Mouse (Mus musculus) embryonic facial prominence, embryonic 15.5 days (tissue): ENCODE results near the gene Sult4a1. TPM values are rescaled to one million over a fixed set of nuclear protein-coding genes. Genes with fewer than 3 reads are reported as not detected.
A peak's percentile ranks its signal among the peaks of the same experiment; 100 is the strongest.

Experiments
- ATAC-seq: fragments of 200-750 bp; cut with Nextera tagmentation; 2 replicates; pipeline ENCODE4 v1.8.0; 2017; ENCODE audit warnings: low read depth, moderate TSS enrichment; ENCODE audit not compliant: insufficient number of reproducible peaks, low FRiP score, low TSS enrichment
- H3K27ac ChIP-seq: fragments of 300-500 bp; sonication (generic); replicated peaks from 2 replicates; pipeline ENCODE4 v1.5.1; 2015; ENCODE audit warnings: mild to moderate bottlenecking, inconsistent platforms
- H3K27me3 ChIP-seq: fragments of 300-500 bp; sonication (generic); 2 replicates; pipeline ENCODE4 v1.6.1; 2015; ENCODE audit warnings: inconsistent platforms
- H3K36me3 ChIP-seq: fragments of 300-500 bp; sonication (generic); 2 replicates; pipeline ENCODE4 v1.6.1; 2015; ENCODE audit warnings: mild to moderate bottlenecking, inconsistent platforms
- H3K4me1 ChIP-seq: fragments of 300-500 bp; sonication (generic); 2 replicates; pipeline ENCODE4 v1.6.1; 2015; ENCODE audit warnings: inconsistent platforms
- H3K4me2 ChIP-seq: fragments of 300-500 bp; sonication (generic); replicated peaks from 2 replicates; pipeline ENCODE4 v1.6.1; 2015; ENCODE audit warnings: mild to moderate bottlenecking, inconsistent platforms
- H3K4me3 ChIP-seq: fragments of 300-500 bp; sonication (generic); replicated peaks from 2 replicates; pipeline ENCODE4 v1.5.1; 2015; ENCODE audit warnings: mild to moderate bottlenecking, inconsistent platforms
- H3K9ac ChIP-seq: fragments of 300-500 bp; sonication (generic); 2 replicates; pipeline ENCODE4 v1.6.1; 2015; ENCODE audit warnings: inconsistent platforms
- H3K9me3 ChIP-seq: fragments of 300-500 bp; sonication (generic); replicated peaks from 2 replicates; pipeline ENCODE4 v1.6.1; 2016; ENCODE audit warnings: inconsistent platforms
- WGBS: fragments of 180-500 bp; shearing (Covaris S2); methylation state at CpG from one replicate; pipeline ENCODE4 v1.1.7; 2015; 5-methylcytosine and 5-hydroxymethylcytosine counted together
- polyA plus RNA-seq: library from polyadenylated mRNA; unstranded; fragments of >200 nt; fragmentation: Nextera tagmentation; extraction: Ambion mirVana; gene quantifications from 2 replicates; pipeline ENCODE4 v1.2.1, GENCODE M21; 2015

The Sult4a1 gene
- polyA plus RNA-seq: 6.2 and 8.7 TPM in 2 replicates

DNA sequence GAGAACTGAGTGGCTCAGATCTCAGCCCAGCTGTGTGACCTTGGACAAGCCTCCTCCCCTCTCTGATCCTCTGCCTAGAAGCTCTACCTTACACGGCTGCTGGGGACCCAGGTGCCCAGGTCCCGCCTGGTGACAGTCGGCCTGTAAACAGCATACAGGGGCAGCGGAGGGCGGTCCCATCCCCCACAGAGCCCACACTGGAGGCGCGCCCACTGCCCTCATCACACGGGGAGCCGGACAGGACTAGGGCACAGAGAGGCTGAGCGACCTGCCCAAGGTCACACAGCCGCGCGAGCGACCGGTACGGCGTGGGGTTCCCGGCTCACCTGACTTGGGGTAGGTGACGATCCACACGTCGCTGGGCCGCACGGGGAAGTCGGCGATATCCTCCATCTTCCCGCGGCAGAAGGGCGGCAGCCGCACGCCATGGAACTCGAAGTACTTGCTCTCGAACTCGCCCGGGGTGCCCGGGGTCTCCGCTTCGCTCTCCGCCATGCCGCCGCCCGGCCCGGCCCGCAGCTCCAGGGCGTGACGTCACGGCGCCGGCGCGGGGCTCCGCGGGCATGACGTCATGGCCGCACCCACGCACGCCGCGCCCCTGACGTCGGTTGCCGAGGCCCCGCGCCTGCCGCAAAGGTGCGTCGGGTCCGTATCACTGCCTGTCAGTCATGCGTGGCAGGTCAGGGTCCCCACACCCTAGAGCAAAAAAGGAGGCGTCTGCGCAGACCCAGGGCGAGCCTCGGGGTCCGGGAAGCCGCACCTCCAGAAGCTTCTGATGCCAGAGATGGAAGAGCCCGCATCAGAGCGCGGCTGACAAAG is at the start of gene Sult4a1:
Gene Sult4a1 (minus strand): TSS at position 650 of the 819 bp plus-strand sequence.
- H3K27me3 ChIP-seq: peaks cover 41% of the 10 kb centered on the region
- no peak for ATAC-seq
- H3K9ac ChIP-seq: 0 out of 2 replicates have a peak within 1 kb of the TSS, but pooled peaks have one; percentile 1

DNA sequence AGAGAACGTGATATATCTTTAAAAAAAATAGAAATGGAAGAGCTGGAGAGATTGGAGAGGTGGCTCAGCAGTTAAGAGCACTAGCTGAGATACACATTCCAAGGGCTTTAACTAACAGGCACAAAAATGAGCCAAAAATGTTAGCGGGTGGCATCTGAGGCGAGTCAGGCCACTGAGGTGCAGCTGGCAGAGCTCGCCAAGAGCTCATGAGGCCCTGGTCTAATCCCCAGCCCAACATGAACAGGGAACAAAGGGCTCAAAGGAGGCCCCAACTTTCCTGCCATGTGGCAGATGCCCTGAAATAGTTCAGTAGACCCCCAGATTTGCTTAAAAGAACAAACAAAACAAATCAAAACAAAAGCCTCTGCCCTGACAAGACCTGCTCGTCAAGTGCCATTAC is 35.4 kb upstream of the Sult4a1 start:
- no peak overlapping the region for H3K4me2 ChIP-seq
- no peaks in the 10 kb centered on the region for H3K36me3 ChIP-seq
- H3K9ac ChIP-seq: no peak overlapping the region
- H3K4me1 ChIP-seq: no peaks in the 10 kb centered on the region
- ATAC-seq: no peak
- no peak overlapping the region for H3K27ac ChIP-seq
- WGBS: 54% methylated on average over 5 of the region's 5 CpGs
- no peaks in the 10 kb centered on the region for H3K9me3 ChIP-seq
- H3K27me3 ChIP-seq: no peaks in the 10 kb centered on the region
- no peak overlapping the region for H3K4me3 ChIP-seq

More for the DNA sequence above, at the start of gene Sult4a1:
- H3K36me3 ChIP-seq: no peaks in the 10 kb centered on the region
- peak within 1 kb of the TSS; percentile 94 for H3K4me2 ChIP-seq
- H3K9me3 ChIP-seq: no peaks in the 10 kb centered on the region
- WGBS: 2% methylated on average over 77 of the region's 77 CpGs
- peak within 1 kb of the TSS; percentile 52 for H3K4me3 ChIP-seq
- peaks cover 10% of the 10 kb centered on the region for H3K4me1 ChIP-seq
- no peak within 1 kb of the TSS for H3K27ac ChIP-seq

DNA sequence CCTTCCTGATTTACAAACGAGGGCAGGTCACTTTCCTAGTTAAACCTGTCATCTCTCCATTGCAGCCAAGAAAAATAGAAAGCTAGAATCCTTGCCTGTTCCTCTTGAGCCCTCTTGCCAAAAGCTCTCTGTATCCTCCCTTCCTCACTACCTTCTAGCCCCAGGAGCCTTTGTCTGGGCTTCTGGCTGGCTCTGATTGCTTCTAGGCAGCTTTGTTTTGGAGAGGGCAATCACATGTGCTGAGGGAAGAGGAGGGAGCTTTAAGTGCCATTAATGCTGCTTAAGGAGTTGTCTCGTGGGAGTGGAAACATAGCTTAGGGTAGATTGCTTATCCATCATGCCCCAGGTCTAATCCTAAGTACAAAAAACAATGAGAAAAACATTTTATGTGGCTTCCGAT is 34.6 kb upstream of the Sult4a1 start:
- Histone ChIP-seq H3K9me3 (no peaks in the 10 kb centered on the region), H3K27me3 (no peaks in the 10 kb centered on the region), H3K4me1 (no peaks in the 10 kb centered on the region), H3K36me3 (no peaks in the 10 kb centered on the region), H3K4me2 (no peak overlapping the region), H3K4me3 (no peak overlapping the region), H3K9ac (no peak overlapping the region), H3K27ac (no peak overlapping the region)
- no peak for ATAC-seq
- WGBS: 38% methylated on average over 3 of the region's 3 CpGs

DNA sequence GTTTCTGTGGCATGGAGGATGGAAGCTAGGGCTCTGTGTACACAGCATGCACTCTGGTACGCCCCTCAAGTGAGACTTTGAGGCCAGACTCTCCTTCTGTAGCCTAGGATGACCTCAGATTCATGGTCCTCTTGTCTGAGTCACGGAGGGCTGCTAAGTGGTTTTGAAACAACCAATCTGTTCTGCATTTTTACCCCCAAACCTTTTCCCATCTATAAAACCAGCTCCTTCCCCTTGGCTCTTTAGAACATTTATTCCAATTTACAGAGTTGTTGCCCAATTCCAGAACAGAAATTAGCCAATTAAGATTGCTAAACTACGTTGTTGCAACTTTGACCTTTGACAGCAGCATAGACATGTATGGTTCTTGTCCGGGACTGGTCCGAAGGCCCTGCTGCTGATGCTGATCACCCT is 34.0 kb upstream of the Sult4a1 start:
- no peaks in the 10 kb centered on the region for H3K36me3 ChIP-seq
- H3K4me3 ChIP-seq: no peak overlapping the region
- no peak overlapping the region for H3K4me2 ChIP-seq
- no peaks in the 10 kb centered on the region for H3K9me3 ChIP-seq
- no peaks in the 10 kb centered on the region for H3K4me1 ChIP-seq
- no peaks in the 10 kb centered on the region for H3K27me3 ChIP-seq
- WGBS: 66% methylated on average over 5 of the region's 5 CpGs
- ATAC-seq: no peak
- H3K9ac ChIP-seq: no peak overlapping the region
- H3K27ac ChIP-seq: no peak overlapping the region

DNA sequence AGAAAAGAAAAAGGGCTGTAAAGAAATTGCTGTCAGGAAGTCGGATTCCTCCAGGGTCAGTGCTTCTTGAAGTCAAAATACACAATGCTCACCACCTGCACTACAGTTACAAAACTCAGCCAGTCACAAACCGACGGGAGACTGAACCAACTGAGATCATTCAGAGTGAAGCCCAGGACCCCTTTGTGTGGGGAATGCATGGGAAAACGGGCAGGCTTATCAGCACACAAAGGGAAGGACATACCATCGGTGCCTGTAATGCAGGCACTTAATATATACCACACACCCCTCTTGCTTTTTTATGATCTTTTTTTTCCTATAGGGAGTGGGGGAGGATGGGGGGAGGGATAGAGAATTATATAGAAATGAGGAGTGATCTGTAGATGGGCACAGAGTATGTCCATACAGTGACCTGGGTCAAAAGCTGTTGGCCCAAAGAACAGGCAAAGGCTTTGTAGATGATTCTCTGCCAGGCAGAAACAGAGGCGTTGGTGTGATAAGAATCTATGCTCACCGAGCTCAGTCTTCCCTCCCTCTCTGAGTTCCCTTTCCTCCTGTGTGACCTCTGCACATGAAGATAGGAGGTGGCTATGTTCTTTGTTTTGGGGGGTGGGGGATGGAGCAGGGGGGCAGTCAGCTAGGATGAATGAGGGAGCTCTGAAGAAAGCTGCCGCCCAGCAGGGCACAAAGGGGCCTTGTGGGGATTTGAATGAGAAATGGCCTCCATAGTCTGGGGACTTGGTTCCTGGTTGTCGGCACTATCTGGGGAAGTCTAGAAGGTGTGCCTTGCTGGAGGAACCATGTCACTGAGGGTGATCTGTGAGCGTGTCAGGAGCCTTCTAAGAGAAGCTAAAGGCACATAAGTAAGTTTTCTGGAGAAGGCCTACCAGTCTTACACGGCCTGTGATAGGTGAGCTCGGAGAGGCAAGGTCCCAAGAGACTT is 31.2 kb upstream of the Sult4a1 start:
- no peak overlapping the region for H3K4me2 ChIP-seq
- no peaks in the 10 kb centered on the region for H3K9me3 ChIP-seq
- WGBS: 39% methylated on average over 12 of the region's 12 CpGs
- no peak overlapping the region for H3K9ac ChIP-seq
- H3K4me1 ChIP-seq: no peaks in the 10 kb centered on the region
- no peaks in the 10 kb centered on the region for H3K36me3 ChIP-seq
- ATAC-seq: no peak
- H3K27ac ChIP-seq: no peak overlapping the region
- no peak overlapping the region for H3K4me3 ChIP-seq
- H3K27me3 ChIP-seq: no peaks in the 10 kb centered on the region

DNA sequence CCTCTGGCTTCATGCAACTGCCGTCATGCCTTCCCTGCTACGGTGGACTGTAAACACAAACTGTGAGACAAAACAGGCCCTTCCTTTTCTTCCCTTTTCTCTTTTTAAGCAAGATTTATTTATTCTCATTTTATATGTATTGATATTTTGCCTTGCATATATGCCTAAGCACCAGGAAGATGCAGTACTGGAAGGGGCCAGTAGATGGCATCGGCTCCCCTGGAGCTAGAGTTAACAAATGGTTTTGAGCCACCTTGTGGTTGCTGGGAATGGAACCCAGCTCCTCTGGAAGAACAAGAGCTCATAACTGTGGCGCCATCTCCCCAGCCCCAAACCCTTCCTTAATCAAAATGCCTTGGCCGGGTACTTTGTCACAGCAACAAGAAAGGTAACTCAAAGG is 29.9 kb upstream of the Sult4a1 start:
- WGBS: 87% methylated on average over 5 of the region's 5 CpGs

DNA sequence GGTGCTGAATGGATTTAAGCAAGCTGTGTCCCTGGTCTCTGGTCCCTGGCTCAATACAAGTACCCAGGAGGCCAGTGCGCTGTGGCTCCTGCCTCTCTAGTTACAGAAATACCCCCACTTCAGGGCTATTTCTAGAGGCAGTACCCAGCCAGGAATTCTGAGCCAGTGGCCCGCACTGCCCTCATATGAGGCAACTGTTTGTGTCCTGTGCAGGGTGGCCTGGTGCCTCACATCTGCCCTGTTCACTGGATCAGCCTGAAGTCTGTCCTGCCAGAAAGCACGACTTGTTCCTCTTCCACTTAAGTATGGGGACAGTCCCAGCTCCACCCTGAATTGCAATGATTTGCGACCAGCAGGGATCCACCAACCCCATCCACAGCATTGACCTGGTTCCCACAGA is 27.9 kb upstream of the Sult4a1 start:
- Histone ChIP-seq H3K4me1 (no peaks in the 10 kb centered on the region), H3K4me2 (no peak overlapping the region), H3K9me3 (no peaks in the 10 kb centered on the region), H3K36me3 (no peaks in the 10 kb centered on the region), H3K4me3 (no peak overlapping the region), H3K27ac (no peak overlapping the region), H3K9ac (no peak overlapping the region), H3K27me3 (no peaks in the 10 kb centered on the region)
- ATAC-seq: no peak
- WGBS: 64% methylated on average over 4 of the region's 4 CpGs

More for the DNA sequence above, 29.9 kb upstream of the Sult4a1 start:
- ATAC-seq: no peak
- no peak overlapping the region for H3K27ac ChIP-seq
- H3K27me3 ChIP-seq: no peaks in the 10 kb centered on the region
- no peak overlapping the region for H3K9ac ChIP-seq
- no peaks in the 10 kb centered on the region for H3K36me3 ChIP-seq
- H3K4me2 ChIP-seq: no peak overlapping the region
- no peak overlapping the region for H3K4me3 ChIP-seq
- H3K9me3 ChIP-seq: no peaks in the 10 kb centered on the region
- H3K4me1 ChIP-seq: no peaks in the 10 kb centered on the region

DNA sequence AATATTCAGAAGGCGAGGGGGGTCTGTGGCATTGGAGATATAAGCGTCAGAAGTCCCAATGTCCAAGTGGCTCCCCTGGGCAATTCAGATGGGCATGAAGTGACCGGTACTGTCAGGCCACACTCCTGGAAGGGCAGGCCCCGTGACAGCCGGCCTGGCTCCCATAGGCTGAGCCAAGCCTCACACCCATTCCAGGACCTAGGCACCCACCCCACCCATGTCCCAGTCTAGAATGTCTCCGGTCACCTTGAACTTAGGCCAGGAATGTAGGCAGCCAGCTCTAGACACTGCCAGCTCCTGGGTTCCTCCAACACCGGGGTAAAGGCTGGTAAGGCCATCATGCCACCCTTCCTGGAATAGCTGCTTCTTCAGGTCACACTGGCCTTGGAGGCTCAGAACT is 26.4 kb upstream of the Sult4a1 start:
- H3K36me3 ChIP-seq: no peaks in the 10 kb centered on the region
- no peak for ATAC-seq
- H3K4me2 ChIP-seq: no peak overlapping the region
- no peaks in the 10 kb centered on the region for H3K9me3 ChIP-seq
- no peak overlapping the region for H3K4me3 ChIP-seq
- H3K27me3 ChIP-seq: no peaks in the 10 kb centered on the region
- H3K4me1 ChIP-seq: no peaks in the 10 kb centered on the region
- 94% methylated on average over 7 of the region's 7 CpGs for WGBS
- no peak overlapping the region for H3K9ac ChIP-seq
- no peak overlapping the region for H3K27ac ChIP-seq

DNA sequence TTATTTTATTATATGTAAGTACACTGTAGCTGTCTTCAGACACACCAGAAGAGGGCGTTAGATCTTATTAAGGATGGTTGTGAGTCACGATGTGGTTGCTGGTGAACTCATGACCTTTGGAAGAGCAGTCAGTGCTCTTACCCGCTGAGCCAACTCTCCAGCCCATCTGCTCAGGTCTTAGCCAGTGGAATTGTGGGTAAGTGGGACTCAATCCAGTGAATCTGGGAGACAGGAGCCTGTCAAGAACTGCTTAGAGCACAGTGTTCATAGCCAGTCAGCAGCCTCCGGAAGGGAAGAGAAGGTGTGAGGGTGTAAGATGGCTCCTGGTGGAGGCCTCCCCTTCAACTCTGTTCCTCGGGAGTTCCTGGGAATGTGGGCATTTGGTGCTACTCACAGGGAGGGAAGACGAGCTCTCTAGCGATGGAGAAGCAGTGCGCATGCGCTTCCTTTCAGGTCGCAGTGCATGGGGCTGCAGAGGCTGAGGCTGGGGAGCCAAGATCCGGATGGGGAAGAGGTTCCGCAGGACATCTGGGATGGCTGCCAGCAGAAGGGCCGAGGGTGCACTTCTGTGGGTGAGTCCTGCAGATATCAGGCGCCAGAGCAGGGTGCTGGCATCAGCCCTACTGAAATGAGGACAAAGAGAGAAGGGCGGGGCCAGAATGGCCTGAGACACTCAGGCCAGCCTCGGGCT is 25.7 kb upstream of the Sult4a1 start:
- no peaks in the 10 kb centered on the region for H3K9me3 ChIP-seq
- ATAC-seq: no peak
- 66% methylated on average over 16 of the region's 16 CpGs for WGBS

DNA sequence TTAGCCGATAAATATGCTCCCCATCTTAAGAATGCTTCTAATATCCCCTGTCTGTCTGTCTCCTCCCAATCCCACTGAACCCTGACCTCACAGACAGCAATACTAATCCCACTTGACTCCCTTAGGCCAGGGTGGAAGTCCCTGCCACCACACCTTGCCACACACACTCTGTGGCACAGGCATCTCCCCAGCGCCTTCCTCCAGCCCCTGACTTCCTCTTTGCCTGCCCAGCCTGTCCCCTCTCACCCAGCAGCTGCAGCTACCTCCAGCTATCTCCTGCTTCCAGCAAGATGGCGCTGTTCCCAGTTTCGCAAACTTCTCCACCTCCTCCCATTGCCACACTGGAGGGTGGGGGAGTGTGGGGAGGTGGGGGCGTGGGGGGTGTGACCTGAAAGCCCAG is 21.3 kb upstream of the Sult4a1 start:
- WGBS: 28% methylated on average over 5 of the region's 5 CpGs
- Histone ChIP-seq H3K4me1 (no peaks in the 10 kb centered on the region), H3K27ac (no peak overlapping the region), H3K4me2 (no peak overlapping the region), H3K9ac (no peak overlapping the region), H3K27me3 (no peaks in the 10 kb centered on the region), H3K9me3 (no peaks in the 10 kb centered on the region), H3K4me3 (no peak overlapping the region), H3K36me3 (no peaks in the 10 kb centered on the region)
- ATAC-seq: no peak

More for the DNA sequence above, 25.7 kb upstream of the Sult4a1 start:
- H3K4me2 ChIP-seq: no peak overlapping the region
- H3K36me3 ChIP-seq: no peaks in the 10 kb centered on the region
- H3K4me1 ChIP-seq: no peaks in the 10 kb centered on the region
- no peak overlapping the region for H3K4me3 ChIP-seq
- H3K9ac ChIP-seq: no peak overlapping the region
- H3K27me3 ChIP-seq: no peaks in the 10 kb centered on the region
- H3K27ac ChIP-seq: no peak overlapping the region

DNA sequence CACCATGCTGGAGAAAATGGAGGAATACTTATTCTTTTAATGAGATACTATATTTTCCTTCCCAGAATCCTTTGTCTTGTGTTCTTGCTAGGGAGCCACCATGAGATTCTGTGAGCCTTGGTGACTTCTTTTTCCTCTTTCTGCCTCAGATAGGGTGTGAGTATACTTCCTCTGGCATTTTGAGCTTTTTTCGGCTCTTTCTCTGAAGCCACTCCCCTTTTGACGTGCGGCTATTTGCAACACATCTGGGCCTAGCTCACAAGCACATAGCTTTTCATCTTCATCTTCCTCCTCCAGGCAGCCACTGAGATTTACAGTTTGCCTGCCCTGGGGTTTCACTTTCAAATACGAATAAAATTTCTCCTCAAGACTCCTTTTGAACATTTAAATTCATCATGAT is 20.9 kb upstream of the Sult4a1 start:
- no peak for ATAC-seq
- 58% methylated on average over 4 of the region's 4 CpGs for WGBS

More for the DNA sequence above, 20.9 kb upstream of the Sult4a1 start:
- H3K27ac ChIP-seq: no peak overlapping the region
- no peaks in the 10 kb centered on the region for H3K36me3 ChIP-seq
- no peaks in the 10 kb centered on the region for H3K9me3 ChIP-seq
- no peaks in the 10 kb centered on the region for H3K27me3 ChIP-seq
- H3K4me2 ChIP-seq: no peak overlapping the region
- H3K4me1 ChIP-seq: no peaks in the 10 kb centered on the region
- no peak overlapping the region for H3K4me3 ChIP-seq
- no peak overlapping the region for H3K9ac ChIP-seq
